Mouse (Mus musculus): ENCODE results near the gene Syne4.

Syne4 gene

GRCm38 (mm10) chr7:30296816-30297215 is 17.8 kb upstream of the Syne4 start:
- in situ Hi-C loops (cut with MboI, MseI) = no loop called here

- in situ Hi-C loops (cut with MboI, MseI) = no loop called here
These were observed 17.3 kb upstream of the Syne4 start for GRCm38 (mm10) chr7:30297266-30297665.

GRCm38 (mm10) chr7:30300914-30301313 is 13.7 kb upstream of the Syne4 start:
- in situ Hi-C loops (cut with MboI, MseI) = no loop called here

GRCm38 (mm10) chr7:30306083-30306779 is 8.4 kb upstream of the Syne4 start:
- in situ Hi-C loops (cut with MboI, MseI) = no loop called here

GRCm38 (mm10) chr7:30308076-30309005 is 6.3 kb upstream of the Syne4 start, which contains the start of gene Alkbh6:
Gene Alkbh6, plus strand, starts transcription at chr7:30308717.
- in situ Hi-C loops (cut with MboI, MseI) = no loop called here

- in situ Hi-C loops (cut with MboI, MseI) = no loop called here
These were observed 5.0 kb upstream of the Syne4 start for GRCm38 (mm10) chr7:30309395-30310129.

- in situ Hi-C loops (cut with MboI, MseI) = no loop called here
These were observed 4.5 kb upstream of the Syne4 start for GRCm38 (mm10) chr7:30310136-30310535.

- in situ Hi-C loops (cut with MboI, MseI) = no loop called here
These were observed 814 bp upstream of the Syne4 start for GRCm38 (mm10) chr7:30313666-30314320.

- in situ Hi-C loops (cut with MboI, MseI) = no loop called here
These were observed 1.2 kb downstream of the Syne4 start for GRCm38 (mm10) chr7:30315559-30316529.

GRCm38 (mm10) chr7:30318142-30318541 is 3.5 kb downstream of the Syne4 start:
- in situ Hi-C loops (cut with MboI, MseI) = no loop called here

GRCm38 (mm10) chr7:30320946-30321345 is 6.3 kb downstream of the Syne4 start:
- in situ Hi-C loops (cut with MboI, MseI) = no loop called here

- in situ Hi-C loops (cut with MboI, MseI) = no loop called here
These were observed 7.1 kb downstream of the Syne4 start, which contains the start of gene E130208F15Rik for GRCm38 (mm10) chr7:30321539-30322284. Gene E130208F15Rik, plus strand, starts transcription at chr7:30321740.

GRCm38 (mm10) chr7:30322285-30322667 is 7.7 kb downstream of the Syne4 start:
- in situ Hi-C loops (cut with MboI, MseI) = no loop called here

- in situ Hi-C loops (cut with MboI, MseI) = no loop called here
These were observed 8.3 kb downstream of the Syne4 start for GRCm38 (mm10) chr7:30322865-30323264.

- in situ Hi-C loops (cut with MboI, MseI) = no loop called here
These were observed 9.2 kb downstream of the Syne4 start, which contains the start of gene Sdhaf1 for GRCm38 (mm10) chr7:30323795-30324194. Gene Sdhaf1, minus strand, starts transcription at chr7:30323895.

- in situ Hi-C loops (cut with MboI, MseI) = no loop called here
These were observed 9.8 kb downstream of the Syne4 start for GRCm38 (mm10) chr7:30324300-30324944.

GRCm38 (mm10) chr7:30325364-30325763 is 10.8 kb downstream of the Syne4 start:
- in situ Hi-C loops (cut with MboI, MseI) = no loop called here

GRCm38 (mm10) chr7:30326427-30326826 is 11.8 kb downstream of the Syne4 start:
- in situ Hi-C loops (cut with MboI, MseI) = no loop called here

GRCm38 (mm10) chr7:30327140-30327539 is 12.5 kb downstream of the Syne4 start:
- in situ Hi-C loops (cut with MboI, MseI) = no loop called here
